Mouse (Mus musculus): Measurements from ENCODE around the gene Minar1. TPM values are rescaled to one million over a fixed set of nuclear protein-coding genes. Genes with fewer than 3 reads are reported as not detected.

Minar1 gene
- total RNA-seq, 1 experiment from 2014 or later, result 0.11 TPM

Other genes with a start within 250 kb of the Minar1 start
- 67.1 and 72.8 TPM in 2 replicates for gene Tmed3, start 81.9 kb upstream of the Minar1 start, total RNA-seq (2021)
- not detected in 2 replicates for gene Ankrd34c, start 115.3 kb upstream of the Minar1 start, total RNA-seq (2021)